Mouse (Mus musculus): ENCODE data around the gene Tmc3.

- TF ChIP-seq POLR2A (IDR thresholded peaks at IDR 0.05; ENCODE audit: borderline replicate concordance, extremely low read depth, insufficient read depth, insufficient read length, poor library complexity, severe bottlenecking) (no peak), CTCF (IDR thresholded peaks at IDR 0.05; ENCODE audit: borderline replicate concordance, extremely low read depth, insufficient read depth, insufficient read length) (no peak)
Observed at GRCm38 (mm10) chr7:83635726-83636125, 51.0 kb downstream of the Tmc3 start.
